Mouse (Mus musculus): ENCODE data around the gene Dlgap4. TPM values are rescaled to one million over a fixed set of nuclear protein-coding genes. Genes with fewer than 3 reads are reported as not detected.
"Not testable (repeated sequence)": the region's sequence is repeated elsewhere in the genome, so short reads cannot be mapped to it uniquely, and the experiment has no call there.

Dlgap4 gene
- total and polyA plus RNA-seq, 3 experiments = 12.4 to 38.5 (median 12.7) TPM

- Histone ChIP-seq H3K9ac (ENCODE audit: insufficient read depth, low read depth) (no peak overlapping the region), H3K9me3 (replicated peaks; ENCODE audit: low read length) (peaks cover 22% of the 10 kb centered on the region), H3K4me2 (ENCODE audit: insufficient read depth, low read depth, poor library complexity, severe bottlenecking) (no peak overlapping the region), H3K27me3 (replicated peaks) (peaks cover 40% of the 10 kb centered on the region), H3K36me3 (replicated peaks in 1 of 2; ENCODE audit: control insufficient read depth in 1 of 2, insufficient read depth in 1 of 2, low read length in 1 of 2) (no peaks in the 10 kb centered on the region), H3K4me1 (ENCODE audit: control insufficient read depth in 1 of 2, insufficient read depth in 2 of 2) (no peaks in the 10 kb centered on the region), H3K27ac (ENCODE audit: insufficient read depth, low read depth) (no peak overlapping the region), H3K79me2 (replicated peaks; ENCODE audit: control insufficient read depth, extremely low read depth, insufficient read depth, poor library complexity, severe bottlenecking) (no peaks in the 10 kb centered on the region), H3K4me3 (replicated peaks in 1 of 3; ENCODE audit: low read depth in 2 of 3, low read length in 2 of 3, poor library complexity in 1 of 3) (no peak overlapping the region)
- TF ChIP-seq PAX5 (IDR thresholded peaks at IDR 0.05; ENCODE audit: low read length) = no peak
- in situ Hi-C loops (cut with MboI; ENCODE audit: low pct_ligation_motif_present, low pct_unique_long_range_greater_than_20kb, low sequenced_read_pairs) (no loop called here), dilution Hi-C loops (cut with MboI; ENCODE audit: extremely low pct_ligation_motif_present, extremely low pct_unique_long_range_greater_than_20kb, low sequenced_read_pairs) (no loop called here)
- no peak for DNase-seq (ENCODE audit: extremely low read depth)
Measured at GRCm38 (mm10) chr2:156798516-156798915, 185.0 kb downstream of the Dlgap4 start.

DNA sequence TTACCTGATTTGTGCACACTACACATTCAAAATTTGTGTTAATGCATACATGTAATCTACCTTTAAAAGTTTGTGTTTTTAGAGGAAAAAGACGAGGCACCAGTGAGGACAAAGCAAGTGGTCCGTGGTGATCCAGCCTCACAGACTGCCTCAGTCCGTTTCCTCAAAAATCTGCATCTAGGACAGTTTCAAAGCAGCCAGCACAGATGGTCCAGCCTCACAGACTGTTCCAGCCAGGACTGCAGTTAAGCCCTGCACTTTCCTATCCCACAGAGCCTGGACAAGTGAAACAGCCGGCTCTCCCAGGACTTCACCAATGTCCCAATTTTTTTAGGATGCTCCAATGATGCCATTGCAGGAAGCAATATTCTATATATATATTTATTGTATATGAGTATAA lies 187.5 kb downstream of the Dlgap4 start:
- Histone ChIP-seq H3K36me3 (replicated peaks in 1 of 2; ENCODE audit: control insufficient read depth in 1 of 2, insufficient read depth in 1 of 2, low read length in 1 of 2) (no peaks in the 10 kb centered on the region), H3K27me3 (replicated peaks) (peaks cover 27% of the 10 kb centered on the region), H3K4me1 (ENCODE audit: control insufficient read depth in 1 of 2, insufficient read depth in 2 of 2) (no peaks in the 10 kb centered on the region), H3K27ac (ENCODE audit: insufficient read depth, low read depth) (no peak overlapping the region), H3K79me2 (replicated peaks; ENCODE audit: control insufficient read depth, extremely low read depth, insufficient read depth, poor library complexity, severe bottlenecking) (no peaks in the 10 kb centered on the region), H3K4me3 (replicated peaks in 1 of 3; ENCODE audit: low read depth in 2 of 3, low read length in 2 of 3, poor library complexity in 1 of 3) (no peak overlapping the region), H3K9me3 (replicated peaks; ENCODE audit: low read length) (peaks cover 13% of the 10 kb centered on the region), H3K9ac (ENCODE audit: insufficient read depth, low read depth) (no peak overlapping the region), H3K4me2 (ENCODE audit: insufficient read depth, low read depth, poor library complexity, severe bottlenecking) (no peak overlapping the region)
- in situ Hi-C loops (cut with MboI; ENCODE audit: low pct_ligation_motif_present, low pct_unique_long_range_greater_than_20kb, low sequenced_read_pairs) (no loop called here), dilution Hi-C loops (cut with MboI; ENCODE audit: extremely low pct_ligation_motif_present, extremely low pct_unique_long_range_greater_than_20kb, low sequenced_read_pairs) (no loop called here)
- TF ChIP-seq MAFK (IDR thresholded peaks at IDR 0.05; ENCODE audit: insufficient replicate concordance, low read length) = no peak
- TF ChIP-seq BHLHE40 (IDR thresholded peaks at IDR 0.05; ENCODE audit: low read depth, low read length) = no peak
- no peak for TF ChIP-seq NRF1 (IDR thresholded peaks at IDR 0.05; ENCODE audit: low read depth, low read length)
- no peak for TF ChIP-seq MEF2A (IDR thresholded peaks at IDR 0.05; ENCODE audit: borderline replicate concordance, low read depth, low read length)
- no peak for TF ChIP-seq ETS1 (conservative IDR thresholded peaks at IDR 0.05; ENCODE audit: low read depth, low read length)
- no peak for TF ChIP-seq JUN (IDR thresholded peaks at IDR 0.05; ENCODE audit: insufficient read depth, low read depth, low read length)
- no peak for TF ChIP-seq KAT2A (IDR thresholded peaks at IDR 0.05; ENCODE audit: insufficient replicate concordance, low read length)
- no peak for TF ChIP-seq ZNF384 (IDR thresholded peaks at IDR 0.05; ENCODE audit: low read depth, low read length)
- TF ChIP-seq E2F4 (IDR thresholded peaks at IDR 0.05; ENCODE audit: insufficient replicate concordance, low read depth, low read length) = no peak
- no peak for TF ChIP-seq GABPA (IDR thresholded peaks at IDR 0.05; ENCODE audit: insufficient replicate concordance, low read depth, low read length)
- no peak for TF ChIP-seq HCFC1 (IDR thresholded peaks at IDR 0.05; ENCODE audit: low read depth, low read length)
- no peak for TF ChIP-seq NELFE (IDR thresholded peaks at IDR 0.05; ENCODE audit: low read depth, low read length)
- no peak for DNase-seq (ENCODE audit: extremely low read depth)

DNA sequence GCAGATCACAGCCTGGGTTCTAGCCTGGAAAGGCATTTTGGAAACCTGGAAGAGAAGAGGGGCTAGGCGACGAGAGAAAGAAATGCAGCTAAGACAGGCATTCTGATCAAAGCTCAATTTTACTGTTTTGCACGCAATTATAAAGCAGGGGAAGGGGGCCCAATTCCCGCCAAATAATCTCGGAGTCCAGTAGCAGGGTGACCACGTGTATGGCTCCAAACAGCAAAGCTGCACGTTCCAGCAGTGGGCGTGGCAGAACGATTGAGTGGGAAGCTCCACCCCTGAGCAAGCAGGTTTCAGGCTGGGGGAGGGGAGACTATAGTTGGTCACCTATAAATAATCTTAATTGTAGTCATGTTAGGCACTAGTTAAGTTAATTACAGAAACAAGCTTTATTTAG lies 188.6 kb downstream of the Dlgap4 start:
- Histone ChIP-seq H3K9me3 (replicated peaks; ENCODE audit: low read length) (peaks cover 11% of the 10 kb centered on the region), H3K27me3 (replicated peaks) (peaks cover 24% of the 10 kb centered on the region)
- H3K4me1 ChIP-seq (ENCODE audit: control insufficient read depth in 1 of 2, insufficient read depth in 2 of 2); H3K36me3 ChIP-seq (replicated peaks in 1 of 2; ENCODE audit: control insufficient read depth in 1 of 2, insufficient read depth in 1 of 2, low read length in 1 of 2); dilution Hi-C loops (cut with MboI; ENCODE audit: extremely low pct_ligation_motif_present, extremely low pct_unique_long_range_greater_than_20kb, low sequenced_read_pairs); H3K27ac ChIP-seq (ENCODE audit: insufficient read depth, low read depth); H3K4me2 ChIP-seq (ENCODE audit: insufficient read depth, low read depth, poor library complexity, severe bottlenecking); H3K9ac ChIP-seq (ENCODE audit: insufficient read depth, low read depth); in situ Hi-C loops (cut with MboI; ENCODE audit: low pct_ligation_motif_present, low pct_unique_long_range_greater_than_20kb, low sequenced_read_pairs); H3K79me2 ChIP-seq (replicated peaks; ENCODE audit: control insufficient read depth, extremely low read depth, insufficient read depth, poor library complexity, severe bottlenecking); DNase-seq (ENCODE audit: extremely low read depth); H3K4me3 ChIP-seq (replicated peaks in 1 of 3; ENCODE audit: low read depth in 2 of 3, low read length in 2 of 3, poor library complexity in 1 of 3): not testable (repeated sequence)
